Mouse (Mus musculus) hindbrain, embryonic 13.5 days (tissue): Measurements from ENCODE around the gene Zc2hc1c. TPM values are rescaled to one million over a fixed set of nuclear protein-coding genes. Genes with fewer than 3 reads are reported as not detected.

ENCODE experiments used
- ATAC-seq: fragments of 200-750 bp; cut with Nextera tagmentation; 2 replicates; pipeline ENCODE4 v1.8.0; 2017; ENCODE audit warnings: moderate TSS enrichment; ENCODE audit not compliant: low FRiP score
- H3K27ac ChIP-seq: fragments of 300-500 bp; sonication (generic); 2 replicates; pipeline ENCODE4 v1.5.1; 2015; ENCODE audit warnings: inconsistent platforms, mild to moderate bottlenecking, moderate library complexity
- H3K27me3 ChIP-seq: fragments of 300-500 bp; sonication (generic); 2 replicates; pipeline ENCODE4 v1.6.1; 2015; ENCODE audit warnings: mild to moderate bottlenecking, inconsistent platforms
- H3K36me3 ChIP-seq: fragments of 300-500 bp; sonication (generic); 2 replicates; pipeline ENCODE4 v1.6.1; 2015; ENCODE audit warnings: mild to moderate bottlenecking, inconsistent platforms
- H3K4me1 ChIP-seq: fragments of 300-500 bp; sonication (generic); replicated peaks from 2 replicates; pipeline ENCODE4 v1.6.1; 2015; ENCODE audit warnings: inconsistent platforms
- H3K4me2 ChIP-seq: fragments of 300-500 bp; sonication (generic); 2 replicates; pipeline ENCODE4 v1.6.1; 2015; ENCODE audit warnings: inconsistent platforms, mild to moderate bottlenecking, moderate library complexity
- H3K4me3 ChIP-seq: fragments of 300-500 bp; sonication (generic); 2 replicates; pipeline ENCODE4 v1.5.1; 2015; ENCODE audit warnings: mild to moderate bottlenecking, inconsistent platforms
- H3K9ac ChIP-seq: fragments of 300-500 bp; sonication (generic); 2 replicates; pipeline ENCODE4 v1.6.1; 2015; ENCODE audit warnings: mild to moderate bottlenecking, inconsistent platforms
- H3K9me3 ChIP-seq: fragments of 300-500 bp; sonication (generic); 2 replicates; pipeline ENCODE4 v1.6.1; 2016; ENCODE audit warnings: inconsistent platforms
- WGBS: fragments of 180-500 bp; shearing (Covaris S2); methylation state at CpG from one replicate; pipeline ENCODE4 v1.1.7; 2015; 5-methylcytosine and 5-hydroxymethylcytosine counted together
- polyA plus RNA-seq: library from polyadenylated mRNA; unstranded; fragments of >200 nt; fragmentation: Nextera tagmentation; extraction: Ambion mirVana; gene quantifications from 2 replicates; pipeline ENCODE4 v1.2.1, GENCODE M21; 2015

Gene Zc2hc1c
- polyA plus RNA-seq: 1.2 and 1.5 TPM in 2 replicates

- no peak within 1 kb of the TSS for H3K27ac ChIP-seq
Observed at GRCm38 (mm10) chr12:85288486-85289156, at the start of gene Zc2hc1c. Gene Zc2hc1c, plus strand, starts transcription at chr12:85288591.

GRCm38 (mm10) chr12:85252083-85252482 is 36.3 kb upstream of the Zc2hc1c start:
- WGBS: 87% methylated on average over 3 of the region's 3 CpGs
- H3K36me3 ChIP-seq: peaks cover 13% of the 10 kb centered on the region
- H3K9ac ChIP-seq: no peak overlapping the region
- H3K4me2 ChIP-seq: no peak overlapping the region
- no peaks in the 10 kb centered on the region for H3K4me1 ChIP-seq
- H3K27ac ChIP-seq: no peak overlapping the region
- H3K9me3 ChIP-seq: 0 out of 2 replicates have a peak, but pooled peaks cover 4% of the 10 kb centered on the region
- no peak for ATAC-seq
- H3K4me3 ChIP-seq: no peak overlapping the region
- no peaks in the 10 kb centered on the region for H3K27me3 ChIP-seq

More at GRCm38 (mm10) chr12:85288486-85289156, at the start of gene Zc2hc1c:
- Histone ChIP-seq H3K9me3 (peaks cover 4% of the 10 kb centered on the region; the same call in 1 of the 2 replicates), H3K4me3 (peak within 1 kb of the TSS; percentile 48), H3K9ac (peak within 1 kb of the TSS; percentile 70), H3K4me2 (peak within 1 kb of the TSS; percentile 79), H3K27me3 (peaks cover 14% of the 10 kb centered on the region), H3K36me3 (no peaks in the 10 kb centered on the region), H3K4me1 (peaks cover 12% of the 10 kb centered on the region)
- ATAC-seq: peak; percentile 91
- 4% methylated on average over 28 of the region's 31 CpGs for WGBS

GRCm38 (mm10) chr12:85256074-85256751 is 32.2 kb upstream of the Zc2hc1c start:
- no peaks in the 10 kb centered on the region for H3K27me3 ChIP-seq
- no peak overlapping the region for H3K9ac ChIP-seq
- H3K4me2 ChIP-seq: no peak overlapping the region
- H3K36me3 ChIP-seq: peaks cover 14% of the 10 kb centered on the region; the same call in 1 of the 2 replicates
- no peak for ATAC-seq
- no peak overlapping the region for H3K4me3 ChIP-seq
- H3K9me3 ChIP-seq: no peaks in the 10 kb centered on the region
- H3K4me1 ChIP-seq: no peaks in the 10 kb centered on the region
- 80% methylated on average over 7 of the region's 7 CpGs for WGBS
- H3K27ac ChIP-seq: no peak overlapping the region

GRCm38 (mm10) chr12:85257008-85257639 is 31.3 kb upstream of the Zc2hc1c start:
- Histone ChIP-seq H3K27ac (no peak overlapping the region), H3K4me3 (no peak overlapping the region), H3K27me3 (no peaks in the 10 kb centered on the region), H3K4me1 (no peaks in the 10 kb centered on the region), H3K4me2 (no peak overlapping the region), H3K9ac (no peak overlapping the region), H3K36me3 (peaks cover 14% of the 10 kb centered on the region; the same call in 1 of the 2 replicates), H3K9me3 (no peaks in the 10 kb centered on the region)
- 86% methylated on average over 7 of the region's 7 CpGs for WGBS
- ATAC-seq: no peak

GRCm38 (mm10) chr12:85262489-85262888 is 25.9 kb upstream of the Zc2hc1c start:
- Histone ChIP-seq H3K36me3 (peaks cover 22% of the 10 kb centered on the region), H3K4me1 (peaks cover 8% of the 10 kb centered on the region; the same call in 1 of the 2 replicates), H3K4me3 (no peak overlapping the region), H3K27me3 (no peaks in the 10 kb centered on the region), H3K9me3 (no peaks in the 10 kb centered on the region), H3K27ac (peak overlapping the region; percentile 56; the same call in 1 of the 2 replicates), H3K9ac (no peak overlapping the region), H3K4me2 (no peak overlapping the region)
- 53% methylated on average over 10 of the region's 10 CpGs for WGBS
- ATAC-seq: no peak

GRCm38 (mm10) chr12:85263190-85263589 is 25.2 kb upstream of the Zc2hc1c start:
- WGBS: 87% methylated on average over 5 of the region's 5 CpGs
- Histone ChIP-seq H3K9me3 (no peaks in the 10 kb centered on the region), H3K27ac (no peak overlapping the region)

GRCm38 (mm10) chr12:85264531-85264930 is 23.9 kb upstream of the Zc2hc1c start:
- 76% methylated on average over 8 of the region's 8 CpGs for WGBS
- Histone ChIP-seq H3K4me2 (no peak overlapping the region), H3K4me3 (no peak overlapping the region), H3K36me3 (peaks cover 20% of the 10 kb centered on the region), H3K4me1 (peaks cover 8% of the 10 kb centered on the region; the same call in 1 of the 2 replicates), H3K9me3 (no peaks in the 10 kb centered on the region), H3K27me3 (no peaks in the 10 kb centered on the region), H3K27ac (no peak overlapping the region), H3K9ac (no peak overlapping the region)
- no peak for ATAC-seq

More at GRCm38 (mm10) chr12:85263190-85263589, 25.2 kb upstream of the Zc2hc1c start:
- H3K4me2 ChIP-seq: no peak overlapping the region
- ATAC-seq: no peak
- H3K27me3 ChIP-seq: no peaks in the 10 kb centered on the region
- H3K36me3 ChIP-seq: peaks cover 24% of the 10 kb centered on the region
- H3K4me3 ChIP-seq: no peak overlapping the region
- no peak overlapping the region for H3K9ac ChIP-seq
- H3K4me1 ChIP-seq: peaks cover 8% of the 10 kb centered on the region; the same call in 1 of the 2 replicates

GRCm38 (mm10) chr12:85264940-85265339 is 23.5 kb upstream of the Zc2hc1c start:
- 70% methylated on average over 7 of the region's 7 CpGs for WGBS
- Histone ChIP-seq H3K36me3 (peaks cover 20% of the 10 kb centered on the region), H3K9ac (no peak overlapping the region), H3K9me3 (no peaks in the 10 kb centered on the region), H3K27me3 (no peaks in the 10 kb centered on the region), H3K27ac (no peak overlapping the region), H3K4me3 (no peak overlapping the region), H3K4me1 (peaks cover 10% of the 10 kb centered on the region; the same call in 1 of the 2 replicates), H3K4me2 (no peak overlapping the region)
- no peak for ATAC-seq

- no peak overlapping the region for H3K4me3 ChIP-seq
- no peak overlapping the region for H3K27ac ChIP-seq
- no peaks in the 10 kb centered on the region for H3K27me3 ChIP-seq
- H3K9me3 ChIP-seq: no peaks in the 10 kb centered on the region
- ATAC-seq: no peak
- H3K4me2 ChIP-seq: no peak overlapping the region
- H3K9ac ChIP-seq: no peak overlapping the region
- peaks cover 11% of the 10 kb centered on the region; the same call in 1 of the 2 replicates for H3K4me1 ChIP-seq
- 89% methylated on average over 3 of the region's 3 CpGs for WGBS
- H3K36me3 ChIP-seq: peaks cover 12% of the 10 kb centered on the region
Observed at GRCm38 (mm10) chr12:85266248-85266647, 22.1 kb upstream of the Zc2hc1c start.

GRCm38 (mm10) chr12:85269821-85270220 is 18.6 kb upstream of the Zc2hc1c start:
- Histone ChIP-seq H3K4me2 (peak overlapping the region; percentile 55), H3K36me3 (peaks cover 16% of the 10 kb centered on the region), H3K4me3 (peak overlapping the region; percentile 52), H3K27me3 (no peaks in the 10 kb centered on the region), H3K27ac (peak overlapping the region; percentile 85), H3K9me3 (no peaks in the 10 kb centered on the region), H3K9ac (peak overlapping the region; percentile 77), H3K4me1 (peaks cover 2% of the 10 kb centered on the region; the same call in 1 of the 2 replicates)
- WGBS: 64% methylated on average over 3 of the region's 3 CpGs
- ATAC-seq: 0 out of 2 replicates have a peak, but pooled peaks have one; percentile 6

GRCm38 (mm10) chr12:85270319-85270718 is 18.1 kb upstream of the Zc2hc1c start, which contains the start of gene Mlh3:
Gene Mlh3, minus strand, starts transcription at chr12:85270599.
- Histone ChIP-seq H3K9ac (peak within 1 kb of the TSS; percentile 77), H3K4me1 (peaks cover 2% of the 10 kb centered on the region; the same call in 1 of the 2 replicates), H3K4me3 (peak within 1 kb of the TSS; percentile 52), H3K9me3 (no peaks in the 10 kb centered on the region), H3K4me2 (peak within 1 kb of the TSS; percentile 55), H3K27ac (peak within 1 kb of the TSS; percentile 85), H3K27me3 (no peaks in the 10 kb centered on the region), H3K36me3 (peaks cover 20% of the 10 kb centered on the region)
- under 1% methylated on average over 35 of the region's 35 CpGs for WGBS
- peak; percentile 96 for ATAC-seq
